Mouse (Mus musculus) heart, postnatal 36 days (tissue): Measurements from ENCODE around the gene Bag5. TPM values are rescaled to one million over a fixed set of nuclear protein-coding genes. Genes with fewer than 3 reads are reported as not detected.

Source experiments
- DNase-seq, 2 experiments: peaks; one replicate each; pipeline ENCODE4 v3.0.0; 2021 to 2022
- intact Hi-C: fragments of 180-260 bp; cut with DNase I; formaldehyde crosslinking; loops from one replicate; pipeline ENCODE4 v1.15.1; 2025
- total RNA-seq, 2 experiments: library from RNA; stranded (reverse); gene quantifications; 2 replicates each; pipeline ENCODE4 v1.2.3; 2021

Gene Bag5
- total RNA-seq, 2 experiments from 2014 or later, result 19.5 to 20.4 TPM

DNA sequence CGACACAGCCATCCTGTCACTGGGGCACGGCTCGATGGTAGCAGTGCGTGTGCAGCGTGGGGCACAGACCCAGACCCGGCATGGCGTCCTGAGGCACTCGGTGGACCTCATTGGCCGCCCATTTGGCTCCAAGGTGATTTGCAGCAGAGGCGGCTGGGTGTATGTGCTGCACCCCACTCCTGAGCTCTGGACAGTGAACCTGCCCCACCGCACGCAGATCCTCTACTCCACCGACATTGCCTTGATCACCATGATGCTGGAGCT is 34.5 kb downstream of the Bag5 start:
- intact Hi-C loops, result loop anchor here (10.0 kb wide), 1 partner anchor 416 kb away; no protein-coding TSS in a partner anchor
- no peak for DNase-seq

- intact Hi-C loops, result loop anchor here (10.0 kb wide), 1 partner anchor 417 kb away; no protein-coding TSS in a partner anchor
Measured at GRCm38 (mm10) chr12:111677882-111678669, 35.0 kb downstream of the Bag5 start, which contains the start of gene Trmt61a. Gene Trmt61a, plus strand, starts transcription at chr12:111678105.

GRCm38 (mm10) chr12:111677421-111677820 is 35.6 kb downstream of the Bag5 start:
- DNase-seq, result no peak
- intact Hi-C loops, result loop anchor here (10.0 kb wide), 1 partner anchor 417 kb away; no protein-coding TSS in a partner anchor

More at GRCm38 (mm10) chr12:111677882-111678669, 35.0 kb downstream of the Bag5 start, which contains the start of gene Trmt61a:
- DNase-seq, result peak; percentile 89 to 90

DNA sequence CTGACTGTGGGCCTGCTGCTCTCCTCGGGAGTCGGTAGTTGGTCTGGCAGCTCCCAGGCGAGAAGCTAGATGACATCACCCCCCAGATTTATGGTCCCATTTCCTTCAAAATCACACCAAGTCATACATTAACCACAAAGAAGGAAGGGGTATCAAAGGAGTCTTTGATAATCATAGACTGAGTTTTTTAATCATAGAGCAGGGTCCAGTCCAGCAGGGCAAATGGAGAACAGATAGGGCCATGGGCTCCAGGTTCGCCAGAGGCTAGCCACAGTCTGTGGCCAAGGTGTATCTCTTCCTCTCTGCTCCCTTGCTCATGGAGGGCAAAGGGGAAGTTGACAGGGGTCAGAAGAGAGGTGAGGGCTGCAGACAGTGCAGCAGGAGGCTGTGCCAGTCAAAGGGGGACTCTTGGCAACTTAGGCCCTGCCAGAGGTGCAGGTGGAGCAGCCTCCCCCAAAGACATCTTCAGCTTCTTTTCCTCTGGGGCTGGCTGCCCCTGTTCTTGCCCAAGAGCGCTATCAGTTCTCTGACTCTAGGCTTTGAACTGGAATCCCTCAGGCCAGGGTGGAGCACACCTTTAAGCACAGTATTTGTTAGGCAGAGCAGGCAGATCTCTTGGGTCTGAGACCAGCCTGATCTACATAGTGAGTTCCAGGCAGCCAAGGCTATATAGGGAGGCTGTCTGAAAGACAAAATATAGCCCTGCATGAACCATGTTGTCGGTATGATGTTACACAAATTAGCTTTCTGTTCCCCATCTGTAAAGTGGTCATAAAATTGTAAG is 37.1 kb downstream of the Bag5 start:
- DNase-seq, result no peak
- intact Hi-C loops, result loop anchor here (10.0 kb wide), 1 partner anchor 419 kb away; no protein-coding TSS in a partner anchor

- no peak for DNase-seq
- intact Hi-C loops, result loop anchor here (10.0 kb wide), 1 partner anchor 420 kb away; no protein-coding TSS in a partner anchor
Measured at GRCm38 (mm10) chr12:111674850-111675486, 38.1 kb downstream of the Bag5 start.

DNA sequence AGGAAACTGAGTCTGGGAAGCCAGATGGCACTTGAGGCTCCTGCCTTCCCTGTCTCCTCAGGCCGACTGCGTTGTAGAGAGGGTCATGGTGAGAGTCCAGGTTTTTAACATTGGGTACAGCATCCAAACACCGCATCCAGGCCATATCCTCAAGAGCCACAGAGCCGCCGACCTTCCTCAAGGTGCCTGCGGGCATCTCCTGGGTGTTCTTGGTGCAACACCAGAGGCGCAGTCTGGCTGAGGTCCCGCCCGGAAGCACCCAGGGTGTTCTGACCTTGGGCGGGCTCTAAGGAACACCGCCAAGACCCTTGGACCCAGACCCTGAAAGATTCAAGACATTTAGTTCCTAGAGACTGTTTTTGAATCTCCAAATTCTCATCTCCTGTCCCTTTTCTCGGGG is 40.5 kb downstream of the Bag5 start:
- intact Hi-C loops, result loop anchor here (10.0 kb wide), 1 partner anchor 422 kb away; no protein-coding TSS in a partner anchor
- no peak for DNase-seq

GRCm38 (mm10) chr12:111672176-111672575 is 40.9 kb downstream of the Bag5 start, which contains the start of gene Ckb:
Gene Ckb, minus strand, starts transcription at chr12:111672338.
- DNase-seq, result peak; percentile 82 to 84

GRCm38 (mm10) chr12:111671431-111671902 is 41.6 kb downstream of the Bag5 start:
- DNase-seq, result peak; percentile 64 to 67
- intact Hi-C loops, result loop anchor here (10.0 kb wide), 1 partner anchor 423 kb away; no protein-coding TSS in a partner anchor

More at GRCm38 (mm10) chr12:111672176-111672575, 40.9 kb downstream of the Bag5 start, which contains the start of gene Ckb:
- intact Hi-C loops, result loop anchor here (10.0 kb wide), 1 partner anchor 423 kb away; no protein-coding TSS in a partner anchor

GRCm38 (mm10) chr12:111670976-111671375 is 42.1 kb downstream of the Bag5 start:
- intact Hi-C loops, result loop anchor here (10.0 kb wide), 1 partner anchor 424 kb away; no protein-coding TSS in a partner anchor

DNA sequence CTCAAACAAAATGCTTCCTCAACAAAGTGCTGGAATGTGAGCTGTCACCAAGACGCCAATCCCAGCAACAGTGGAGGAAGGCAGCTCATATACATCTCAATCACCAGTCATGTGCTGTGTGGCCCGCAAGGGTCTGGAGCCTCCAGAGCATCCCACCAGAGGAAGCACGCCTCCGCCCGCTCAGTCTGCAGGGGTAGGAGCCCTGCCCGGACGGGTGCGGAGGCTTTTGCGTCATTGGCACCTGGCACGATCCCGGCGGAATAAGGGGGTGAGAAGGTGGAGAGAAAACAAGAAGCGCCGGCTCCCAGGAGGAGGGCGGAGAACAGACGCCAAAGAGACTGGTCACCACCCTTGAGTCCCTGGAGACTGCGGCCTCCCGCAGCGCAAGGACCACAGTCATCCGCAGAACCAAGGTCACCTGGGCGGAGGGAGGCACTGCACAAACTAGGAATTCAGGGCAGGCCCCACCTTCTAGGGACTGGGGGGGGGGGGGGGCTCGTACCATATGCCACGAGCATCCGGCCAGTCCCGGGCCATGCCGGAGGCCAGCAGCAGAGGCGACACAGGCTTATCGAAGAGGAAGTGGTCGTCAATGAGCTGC is 42.6 kb downstream of the Bag5 start:
- peak in 1 of 2 experiments; percentile 43 for DNase-seq
- intact Hi-C loops, result loop anchor here (10.0 kb wide), 1 partner anchor 424 kb away; no protein-coding TSS in a partner anchor

More at GRCm38 (mm10) chr12:111670976-111671375, 42.1 kb downstream of the Bag5 start:
- no peak for DNase-seq

GRCm38 (mm10) chr12:111669961-111670360 is 43.1 kb downstream of the Bag5 start:
- intact Hi-C loops, result loop anchor here (5.0 to 10.0 kb wide), 4 partner anchors 207 to 425 kb away; partner anchors contain the start of gene Atp5mpl
- no peak for DNase-seq

- intact Hi-C loops, result loop anchor here (1.0 to 5.0 kb wide), 5 partner anchors 27 to 298 kb away; partner anchors contain the start of gene Atp5mpl
- peak in 1 of 2 experiments; percentile 49 for DNase-seq
Measured at GRCm38 (mm10) chr12:111669000-111669788, 43.9 kb downstream of the Bag5 start.

GRCm38 (mm10) chr12:111668457-111668912 is 44.6 kb downstream of the Bag5 start:
- intact Hi-C loops, result loop anchor here (1.0 to 5.0 kb wide), 5 partner anchors 28 to 299 kb away; partner anchors contain the start of gene Atp5mpl
- peak; percentile 98 to 99 for DNase-seq

GRCm38 (mm10) chr12:111667421-111667820 is 45.6 kb downstream of the Bag5 start:
- no peak for DNase-seq
- intact Hi-C loops, result loop anchor here (5.0 kb wide), 3 partner anchors 210 to 300 kb away; partner anchors contain the start of gene Atp5mpl

DNA sequence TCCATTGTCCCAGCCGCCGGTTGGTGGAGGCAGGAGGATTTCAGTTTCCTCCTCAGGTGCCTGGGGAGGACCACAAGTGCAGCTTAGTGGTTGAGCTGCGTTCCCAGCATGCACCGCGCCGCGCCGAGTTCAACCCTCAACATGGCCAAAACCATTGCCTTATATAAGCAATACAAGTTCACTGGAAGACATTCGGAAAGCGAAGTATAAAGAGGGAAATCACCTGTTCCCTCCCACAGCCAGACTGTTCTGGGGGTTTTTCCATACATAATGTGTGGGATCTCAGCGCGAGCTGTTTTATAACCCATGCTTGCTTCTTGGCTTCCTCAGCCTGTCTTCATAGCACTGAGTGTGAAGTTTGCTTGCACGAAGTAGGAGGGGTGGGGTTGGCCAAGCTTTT is 46.7 kb downstream of the Bag5 start:
- no peak for DNase-seq
- intact Hi-C loops, result loop anchor here (5.0 kb wide), 3 partner anchors 211 to 301 kb away; partner anchors contain the start of gene Atp5mpl

GRCm38 (mm10) chr12:111665041-111665880 is 47.8 kb downstream of the Bag5 start:
- intact Hi-C loops, result loop anchor here (5.0 kb wide), 3 partner anchors 212 to 302 kb away; partner anchors contain the start of gene Atp5mpl
- no peak for DNase-seq

GRCm38 (mm10) chr12:111664144-111664634 is 48.9 kb downstream of the Bag5 start:
- intact Hi-C loops, result no loop called here
- DNase-seq, result peak; percentile 38 to 60
